Mouse (Mus musculus) CD4-positive, CD25-positive, alpha-beta regulatory T cell, adult 2 months (primary cell): ENCODE measurements at regions not wholly inside any gene's neighbourhood (a gene's known extent, or its start where the extent isn't known, plus 50 kb on each side); places are given as distances from the start of the nearest gene placed in this dataset.

Experiments
- DNase-seq: peaks from one replicate; pipeline ENCODE4 v3.0.0-alpha.2; 2012; ENCODE audit warnings: low read depth, low spot score

GRCm38 (mm10) chr2:131801212-131801611 is 58.3 kb downstream of the Erv3 start:
- DNase-seq: no peak

GRCm38 (mm10) chr2:131800126-131800894 is 59.2 kb downstream of the Erv3 start:
- DNase-seq: no peak

- no peak for DNase-seq
Observed at GRCm38 (mm10) chr2:131799486-131799885, 60.1 kb downstream of the Erv3 start.

GRCm38 (mm10) chr2:131797001-131797693 is 62.4 kb downstream of the Erv3 start:
- DNase-seq: no peak

- no peak for DNase-seq
Observed at GRCm38 (mm10) chr2:131775381-131775780, 84.2 kb downstream of the Erv3 start.

- no peak for DNase-seq
Observed at GRCm38 (mm10) chr2:131773691-131774090, 85.9 kb downstream of the Erv3 start.

GRCm38 (mm10) chr2:131772163-131772562 is 87.4 kb downstream of the Erv3 start:
- DNase-seq: no peak

- peak; percentile 19 for DNase-seq
Observed at GRCm38 (mm10) chr2:131770852-131771251, 88.7 kb downstream of the Erv3 start.

- no peak for DNase-seq
Observed at GRCm38 (mm10) chr2:131769656-131770210, 89.8 kb downstream of the Erv3 start.

- no peak for DNase-seq
Observed at GRCm38 (mm10) chr2:131766500-131766899, 93.0 kb downstream of the Erv3 start.

GRCm38 (mm10) chr2:131761507-131761906 is 98.0 kb downstream of the Erv3 start:
- no peak for DNase-seq

GRCm38 (mm10) chr2:131757183-131757903 is 102.2 kb downstream of the Erv3 start:
- no peak for DNase-seq

GRCm38 (mm10) chr2:131755107-131755506 is 104.4 kb downstream of the Erv3 start:
- DNase-seq: no peak

- no peak for DNase-seq
Observed at GRCm38 (mm10) chr2:131753436-131753835, 106.1 kb downstream of the Erv3 start.

GRCm38 (mm10) chr2:131750679-131751078 is 108.9 kb downstream of the Erv3 start:
- no peak for DNase-seq

- no peak for DNase-seq
Observed at GRCm38 (mm10) chr2:131750206-131750605, 109.3 kb downstream of the Erv3 start.

- no peak for DNase-seq
Observed at GRCm38 (mm10) chr2:131749746-131750145, 109.8 kb downstream of the Erv3 start.

- no peak for DNase-seq
Observed at GRCm38 (mm10) chr2:131748791-131749190, 110.8 kb downstream of the Erv3 start.

- no peak for DNase-seq
Observed at GRCm38 (mm10) chr2:131747707-131748106, 111.8 kb downstream of the Erv3 start.

- no peak for DNase-seq
Observed at GRCm38 (mm10) chr2:131745381-131745895, 114.1 kb downstream of the Erv3 start.

- DNase-seq: no peak
Observed at GRCm38 (mm10) chr2:131744957-131745356, 114.6 kb downstream of the Erv3 start.

- no peak for DNase-seq
Observed at GRCm38 (mm10) chr2:131740456-131740855, 119.1 kb downstream of the Erv3 start.
